Mouse (Mus musculus): ENCODE data around the gene Dnaic1.

- no peak for TF ChIP-seq CTCF (IDR thresholded peaks at IDR 0.05; ENCODE audit: insufficient read depth, low read depth, low read length)
- no peak for TF ChIP-seq POLR2A (IDR thresholded peaks at IDR 0.05; ENCODE audit: insufficient read depth, low read depth, low read length)
Observed at GRCm38 (mm10) chr4:41653730-41654129, 84.2 kb downstream of the Dnaic1 start.
